Mouse (Mus musculus) stomach, postnatal 0 days (tissue): ENCODE data around the gene Lama4. TPM values are rescaled to one million over a fixed set of nuclear protein-coding genes. Genes with fewer than 3 reads are reported as not detected.
A peak's percentile ranks its signal among the peaks of the same experiment; 100 is the strongest.

Experiments used
- ATAC-seq: fragments of 200-750 bp; cut with Nextera tagmentation; 2 replicates; pipeline ENCODE4 v1.8.0; 2017; ENCODE audit not compliant: low FRiP score, low TSS enrichment
- DNase-seq: peaks from one replicate; pipeline ENCODE4 v3.0.0-alpha.2; 2016; ENCODE audit warnings: low spot score
- H3K27ac ChIP-seq: fragments of 300-500 bp; sonication (generic); replicated peaks from 2 replicates; pipeline ENCODE4 v1.5.1; 2014; ENCODE audit warnings: mild to moderate bottlenecking, control low read depth
- H3K27me3 ChIP-seq: fragments of 300-500 bp; sonication (generic); 2 replicates; pipeline ENCODE4 v1.6.1; 2014; ENCODE audit warnings: low read length; ENCODE audit not compliant: control insufficient read depth, insufficient read depth
- H3K36me3 ChIP-seq: fragments of 300-500 bp; sonication (generic); 2 replicates; pipeline ENCODE4 v1.6.1; 2014; ENCODE audit warnings: low read length, mixed read lengths; ENCODE audit not compliant: control insufficient read depth, insufficient read depth
- H3K4me1 ChIP-seq: fragments of 300-500 bp; sonication (generic); replicated peaks from 2 replicates; pipeline ENCODE4 v1.6.1; 2014; ENCODE audit warnings: antibody characterized with exemption; ENCODE audit not compliant: control insufficient read depth, insufficient read depth
- H3K4me2 ChIP-seq: fragments of 300-500 bp; sonication (generic); replicated peaks from 2 replicates; pipeline ENCODE4 v1.6.1; 2014; ENCODE audit warnings: low read depth, mild to moderate bottlenecking, control low read depth, moderate library complexity
- H3K4me3 ChIP-seq: fragments of 300-500 bp; sonication (generic); 2 replicates; pipeline ENCODE4 v1.5.1; 2014; ENCODE audit warnings: low read depth, low read length, control low read depth
- H3K9ac ChIP-seq: fragments of 300-500 bp; sonication (generic); 2 replicates; pipeline ENCODE4 v1.6.1; 2014; ENCODE audit warnings: mild to moderate bottlenecking, low read length, control low read depth, mixed read lengths
- H3K9me3 ChIP-seq: fragments of 300-500 bp; sonication (generic); 2 replicates; pipeline ENCODE4 v1.6.1; 2016; ENCODE audit warnings: low read length; ENCODE audit not compliant: control insufficient read depth
- CTCF ChIP-seq: IDR thresholded peaks from 2 replicates; pipeline ENCODE4 v1.5.1; 2016; ENCODE audit warnings: antibody characterized with exemption, low read depth, mild to moderate bottlenecking, moderate library complexity
- EP300 ChIP-seq: optimal IDR thresholded peaks from 2 replicates; pipeline ENCODE3; 2016; ENCODE audit warnings: antibody characterized with exemption
- WGBS: fragments of 180-500 bp; shearing (Covaris S2); extraction: QIAGEN DNeasy Blood & Tissue Kit; methylation state at CpG from one replicate; pipeline ENCODE4 v1.1.7; 2014; 5-methylcytosine and 5-hydroxymethylcytosine counted together
- polyA plus RNA-seq: library from polyadenylated mRNA; unstranded; fragments of >200 nt; fragmentation: Nextera tagmentation; extraction: Ambion mirVana; gene quantifications from 2 replicates; pipeline ENCODE4 v1.2.1, GENCODE M21; 2015

Gene Lama4
- polyA plus RNA-seq, 1 experiment from 2014 or later = 27.6 TPM

DNA sequence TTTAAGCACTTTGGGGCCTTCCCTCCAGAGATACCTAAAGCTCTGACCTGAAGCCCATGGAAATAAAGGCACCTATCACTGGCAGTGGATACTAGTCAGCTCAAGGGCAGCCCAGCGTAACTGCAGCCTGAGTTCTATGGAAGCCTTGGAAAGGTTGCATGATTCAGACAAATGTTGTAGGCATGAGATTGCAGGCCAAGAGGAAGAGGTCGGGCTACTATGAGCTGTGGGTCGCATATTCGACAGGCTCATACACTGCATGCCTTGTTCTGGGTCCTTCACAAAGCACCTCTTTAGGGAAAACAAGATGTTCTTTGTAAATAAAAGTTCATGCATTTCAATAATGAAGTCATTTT, 618 bp upstream of the Lama4 start:
- peak overlapping the region; percentile 20; the same call in 1 of the 2 replicates for H3K27ac ChIP-seq
- H3K9me3 ChIP-seq = no peaks in the 10 kb centered on the region
- H3K4me2 ChIP-seq = peak overlapping the region; percentile 66; the same call in 1 of the 2 replicates
- no peaks in the 10 kb centered on the region for H3K27me3 ChIP-seq
- no peaks in the 10 kb centered on the region for H3K4me1 ChIP-seq
- no peaks in the 10 kb centered on the region for H3K36me3 ChIP-seq
- H3K9ac ChIP-seq = no peak overlapping the region
- ATAC-seq (0 out of 2 replicates have a peak, but pooled peaks have one; percentile 10), DNase-seq (no peak)
- TF ChIP-seq EP300 = no peak
- TF ChIP-seq CTCF = no peak
- 77% methylated on average over 4 of the region's 4 CpGs for WGBS
- H3K4me3 ChIP-seq = no peak overlapping the region

DNA sequence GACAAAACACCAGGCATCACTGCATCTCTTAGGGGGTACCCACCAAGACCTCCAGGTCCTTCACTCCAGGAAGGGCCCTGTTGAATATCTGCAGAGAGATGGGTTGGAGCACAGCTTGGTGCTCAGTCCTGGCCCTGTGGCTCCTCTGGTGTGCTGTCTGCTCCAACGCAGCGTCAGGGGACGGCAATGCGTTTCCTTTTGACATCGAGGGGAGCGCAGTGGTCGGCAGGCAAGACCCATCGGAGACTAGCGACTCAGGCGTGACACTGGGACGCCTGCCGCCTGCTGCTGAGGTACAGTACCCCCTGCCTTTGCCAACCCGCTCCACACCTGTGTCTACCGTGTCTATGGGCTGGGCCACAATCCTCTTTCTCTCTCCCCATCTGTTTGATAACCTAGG, 542 bp downstream of the Lama4 start:
- no peaks in the 10 kb centered on the region for H3K36me3 ChIP-seq
- H3K27me3 ChIP-seq = no peaks in the 10 kb centered on the region
- peak overlapping the region; percentile 84 for H3K27ac ChIP-seq
- peak; percentile 6; the same call in 1 of the 2 replicates for TF ChIP-seq CTCF
- no peak for TF ChIP-seq EP300
- H3K4me1 ChIP-seq = 0 out of 2 replicates have a peak, but pooled peaks cover 3% of the 10 kb centered on the region
- peak overlapping the region; percentile 54 for H3K4me3 ChIP-seq
- 2% methylated on average over 14 of the region's 14 CpGs for WGBS
- H3K4me2 ChIP-seq = peak overlapping the region; percentile 66
- ATAC-seq (no peak), DNase-seq (peak; percentile 19)
- H3K9ac ChIP-seq = peak overlapping the region; percentile 70
- H3K9me3 ChIP-seq = no peaks in the 10 kb centered on the region

DNA sequence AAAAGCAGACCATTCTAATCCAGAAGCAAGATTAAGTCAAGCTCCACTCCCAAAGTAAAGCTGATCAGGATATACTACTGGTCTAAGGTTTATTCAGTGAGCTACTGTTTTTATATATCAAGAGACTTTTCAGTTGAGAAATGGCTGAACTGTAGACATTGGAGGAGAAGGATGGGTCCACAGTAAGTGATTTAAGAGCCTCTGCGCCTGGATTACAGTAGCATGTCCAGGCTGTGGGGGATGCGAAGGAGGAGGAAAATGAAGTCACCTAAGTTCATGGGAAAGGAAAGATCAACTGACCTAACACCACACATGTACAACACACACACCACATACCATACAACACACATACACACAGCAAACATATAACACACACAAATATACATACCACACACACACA, 1.3 kb downstream of the Lama4 start:
- ATAC-seq (no peak), DNase-seq (no peak)
- peak overlapping the region; percentile 70; the same call in 1 of the 2 replicates for H3K9ac ChIP-seq
- no peak overlapping the region for H3K27ac ChIP-seq
- H3K4me3 ChIP-seq = peak overlapping the region; percentile 54
- H3K4me2 ChIP-seq = peak overlapping the region; percentile 66
- 43% methylated on average over 2 of the region's 2 CpGs for WGBS
- no peaks in the 10 kb centered on the region for H3K27me3 ChIP-seq
- no peaks in the 10 kb centered on the region for H3K36me3 ChIP-seq
- TF ChIP-seq EP300 = no peak
- no peak for TF ChIP-seq CTCF
- H3K4me1 ChIP-seq = 0 out of 2 replicates have a peak, but pooled peaks cover 3% of the 10 kb centered on the region
- H3K9me3 ChIP-seq = no peaks in the 10 kb centered on the region

DNA sequence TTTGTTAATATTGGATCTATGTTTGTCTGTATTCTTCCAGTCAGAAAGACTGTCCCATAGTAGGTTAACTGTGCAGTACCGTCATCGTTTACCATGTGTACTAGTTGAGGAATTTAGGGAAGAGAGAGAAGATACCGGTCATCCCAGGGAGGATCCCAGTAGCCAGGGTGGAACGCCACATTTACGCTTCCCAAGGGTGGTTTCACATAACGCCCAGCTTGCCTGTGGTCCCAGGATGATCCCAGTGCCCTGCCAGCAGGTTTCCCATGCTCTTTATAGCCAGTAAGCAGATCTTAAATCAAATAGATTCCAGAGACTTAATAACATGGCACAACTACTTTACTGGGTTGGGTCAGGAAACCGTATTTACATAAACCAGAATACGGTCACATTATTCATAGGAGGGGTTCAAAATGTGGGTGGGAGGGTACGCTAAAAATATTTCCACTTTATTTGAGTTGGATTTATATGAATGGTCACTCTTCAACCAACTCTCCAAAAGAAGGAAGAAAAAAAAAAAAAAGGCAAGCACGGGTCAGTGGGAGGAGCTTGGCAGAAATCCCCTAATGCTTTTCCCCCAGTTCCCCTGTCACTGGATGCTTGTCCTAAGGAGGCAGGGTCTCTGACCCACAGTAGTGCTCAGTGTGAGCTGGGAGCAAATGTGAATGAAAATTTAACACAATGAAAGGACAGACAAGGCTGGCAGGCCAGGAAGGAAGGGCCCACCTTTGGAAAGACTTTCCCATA, 3.2 kb downstream of the Lama4 start:
- Histone ChIP-seq H3K27ac (no peak overlapping the region), H3K4me2 (peak overlapping the region; percentile 45), H3K9me3 (no peaks in the 10 kb centered on the region), H3K27me3 (no peaks in the 10 kb centered on the region), H3K36me3 (no peaks in the 10 kb centered on the region), H3K4me3 (peak overlapping the region; percentile 28), H3K4me1 (0 out of 2 replicates have a peak, but pooled peaks cover 3% of the 10 kb centered on the region), H3K9ac (no peak overlapping the region)
- 45% methylated on average over 10 of the region's 10 CpGs for WGBS
- ATAC-seq (no peak), DNase-seq (no peak)
- TF ChIP-seq EP300 (no peak), CTCF (no peak)

DNA sequence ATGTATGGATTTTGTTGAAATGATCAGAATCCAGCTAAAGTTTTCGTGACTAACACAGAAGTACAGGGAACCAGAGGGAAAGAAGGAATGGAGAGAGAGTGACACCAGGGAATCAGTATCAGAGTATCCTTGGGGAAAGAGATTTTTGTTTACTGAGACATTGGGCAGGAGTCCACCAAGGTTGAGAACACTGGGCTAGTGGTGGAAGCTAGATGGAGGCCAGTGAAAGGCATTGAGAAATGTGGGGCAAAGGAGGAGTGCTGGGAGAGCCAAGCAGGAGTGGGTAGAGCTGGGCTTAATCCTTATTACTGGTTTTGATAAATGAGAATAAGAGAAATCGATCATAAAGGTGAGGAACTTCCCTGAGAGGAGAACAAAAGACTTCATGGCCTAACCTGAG, 4.2 kb downstream of the Lama4 start:
- 81% methylated on average over 2 of the region's 2 CpGs for WGBS
- no peak overlapping the region for H3K4me3 ChIP-seq
- no peak for TF ChIP-seq CTCF
- no peak for TF ChIP-seq EP300

DNA sequence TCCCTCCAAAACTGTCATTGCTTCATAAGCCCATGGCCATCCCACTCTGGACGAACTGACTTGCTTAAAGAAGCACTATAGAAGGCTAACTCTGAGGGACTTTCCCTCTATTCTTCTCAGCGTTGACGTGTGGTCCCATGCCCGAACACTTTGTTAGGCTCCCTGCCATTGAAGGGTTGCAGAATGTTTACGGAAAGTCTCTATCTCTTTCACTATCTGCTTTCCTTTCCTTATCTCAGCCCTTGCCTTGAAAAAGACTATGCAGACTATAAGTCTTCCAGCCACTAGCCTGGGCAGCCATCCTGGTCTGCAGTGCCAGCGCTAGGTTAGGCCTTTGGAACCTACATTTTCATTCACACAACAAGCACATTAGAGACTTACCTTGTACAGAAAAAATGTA, 4.7 kb downstream of the Lama4 start:
- no peaks in the 10 kb centered on the region for H3K36me3 ChIP-seq

More for the DNA sequence above, 4.2 kb downstream of the Lama4 start:
- Histone ChIP-seq H3K9ac (no peak overlapping the region), H3K9me3 (no peaks in the 10 kb centered on the region), H3K4me2 (peak overlapping the region; percentile 45; the same call in 1 of the 2 replicates), H3K27me3 (no peaks in the 10 kb centered on the region), H3K27ac (no peak overlapping the region), H3K36me3 (no peaks in the 10 kb centered on the region), H3K4me1 (0 out of 2 replicates have a peak, but pooled peaks cover 3% of the 10 kb centered on the region)
- ATAC-seq (no peak), DNase-seq (no peak)

More for the DNA sequence above, 4.7 kb downstream of the Lama4 start:
- Histone ChIP-seq H3K4me2 (no peak overlapping the region), H3K4me3 (no peak overlapping the region), H3K27ac (no peak overlapping the region), H3K9ac (no peak overlapping the region), H3K4me1 (0 out of 2 replicates have a peak, but pooled peaks cover 3% of the 10 kb centered on the region), H3K27me3 (no peaks in the 10 kb centered on the region), H3K9me3 (no peaks in the 10 kb centered on the region)
- TF ChIP-seq EP300 = no peak
- TF ChIP-seq CTCF = no peak
- 62% methylated on average over 6 of the region's 6 CpGs for WGBS
- no peak for DNase-seq
- ATAC-seq = no peak
